Mouse (Mus musculus): ENCODE data around the gene Zbtb34. TPM values are rescaled to one million over a fixed set of nuclear protein-coding genes. Genes with fewer than 3 reads are reported as not detected.

Gene Zbtb34
- polyA plus RNA-seq, 1 experiment from 2014 or later: 4.8 TPM

- DNase-seq (ENCODE audit: low read depth, low spot score) (no peak), ATAC-seq (no peak)
- POLR2A ChIA-PET: no interaction called here
- H3K27me3 ChIP-seq: no peaks in the 10 kb centered on the region
- peak; percentile 88 for TF ChIP-seq CTCF (IDR thresholded peaks at IDR 0.05)
- CTCF ChIA-PET: interaction anchor here (0.7 to 4.1 kb wide), 13 partner anchors 9 to 346 kb away, joined by 3 to 47 read pairs (median 3); no protein-coding TSS in a partner anchor
- in situ Hi-C loops (cut with MboI; ENCODE audit: low pct_unique_long_range_greater_than_20kb): loop anchor here (5.0 kb wide), 3 partner anchors 50 to 245 kb away; no protein-coding TSS in a partner anchor
These were observed 28.9 kb downstream of the Zbtb34 start for GRCm38 (mm10) chr2:33402236-33402635.

GRCm38 (mm10) chr2:33401217-33401616 is 29.9 kb downstream of the Zbtb34 start:
- ChIA-PET POLR2A (no interaction called here), CTCF (interaction anchor here (0.8 to 4.1 kb wide), 4 partner anchors 25 to 345 kb away, joined by 3 to 47 read pairs (median 3); no protein-coding TSS in a partner anchor)
- TF ChIP-seq CTCF (IDR thresholded peaks at IDR 0.05): peak; percentile 71
- no peak for DNase-seq (ENCODE audit: low read depth, low spot score)
- no peak for ATAC-seq
- in situ Hi-C loops (cut with MboI; ENCODE audit: low pct_unique_long_range_greater_than_20kb): loop anchor here (5.0 kb wide), 3 partner anchors 49 to 244 kb away; no protein-coding TSS in a partner anchor
- H3K27me3 ChIP-seq: no peaks in the 10 kb centered on the region

- TF ChIP-seq CTCF (IDR thresholded peaks at IDR 0.05): no peak
- in situ Hi-C loops (cut with MboI; ENCODE audit: low pct_unique_long_range_greater_than_20kb): loop anchor here (5.0 kb wide), 3 partner anchors 48 to 243 kb away; no protein-coding TSS in a partner anchor
- ChIA-PET CTCF (interaction anchor here (4.1 kb wide), 1 partner anchor 51 kb away, joined by 47 read pairs; no protein-coding TSS in a partner anchor), POLR2A (no interaction called here)
- no peak for DNase-seq (ENCODE audit: low read depth, low spot score)
- H3K27me3 ChIP-seq: no peaks in the 10 kb centered on the region
- no peak for ATAC-seq
These were observed 30.6 kb downstream of the Zbtb34 start for GRCm38 (mm10) chr2:33400541-33400940.

GRCm38 (mm10) chr2:33399091-33399490 is 32.0 kb downstream of the Zbtb34 start:
- DNase-seq (ENCODE audit: low read depth, low spot score): no peak
- ChIA-PET CTCF (interaction anchor here (1.0 kb wide), 1 partner anchor 50 kb away, joined by 4 read pairs; no protein-coding TSS in a partner anchor), POLR2A (no interaction called here)
- ATAC-seq: no peak
- H3K27me3 ChIP-seq: no peaks in the 10 kb centered on the region
- no peak for TF ChIP-seq CTCF (IDR thresholded peaks at IDR 0.05)
- in situ Hi-C loops (cut with MboI; ENCODE audit: low pct_unique_long_range_greater_than_20kb): loop anchor here (25.0 kb wide), 1 partner anchor 412 kb away; the partner anchor contains the start of gene Slc2a8

GRCm38 (mm10) chr2:33397036-33397435 is 34.1 kb downstream of the Zbtb34 start:
- in situ Hi-C loops (cut with MboI; ENCODE audit: low pct_unique_long_range_greater_than_20kb): loop anchor here (25.0 kb wide), 1 partner anchor 410 kb away; the partner anchor contains the start of gene Slc2a8

GRCm38 (mm10) chr2:33395053-33395452 is 36.1 kb downstream of the Zbtb34 start:
- H3K27me3 ChIP-seq: no peaks in the 10 kb centered on the region
- no peak for TF ChIP-seq CTCF (IDR thresholded peaks at IDR 0.05)
- ChIA-PET POLR2A (no interaction called here), CTCF (no interaction called here)
- no peak for DNase-seq (ENCODE audit: low read depth, low spot score)
- ATAC-seq: no peak
- in situ Hi-C loops (cut with MboI; ENCODE audit: low pct_unique_long_range_greater_than_20kb): loop anchor here (25.0 kb wide), 1 partner anchor 408 kb away; the partner anchor contains the start of gene Slc2a8

More at GRCm38 (mm10) chr2:33397036-33397435, 34.1 kb downstream of the Zbtb34 start:
- TF ChIP-seq CTCF (IDR thresholded peaks at IDR 0.05): no peak
- no peak for DNase-seq (ENCODE audit: low read depth, low spot score)
- ATAC-seq: no peak
- H3K27me3 ChIP-seq: no peaks in the 10 kb centered on the region
- ChIA-PET CTCF (no interaction called here), POLR2A (no interaction called here)

GRCm38 (mm10) chr2:33393951-33394635 is 37.0 kb downstream of the Zbtb34 start:
- POLR2A ChIA-PET: no interaction called here
- TF ChIP-seq CTCF (IDR thresholded peaks at IDR 0.05): no peak

GRCm38 (mm10) chr2:33393021-33393420 is 38.1 kb downstream of the Zbtb34 start:
- ChIA-PET CTCF (no interaction called here), POLR2A (interaction anchor here (0.7 kb wide), 1 partner anchor 76 kb away, joined by 3 read pairs; no protein-coding TSS in a partner anchor)
- in situ Hi-C loops (cut with MboI; ENCODE audit: low pct_unique_long_range_greater_than_20kb): loop anchor here (25.0 kb wide), 1 partner anchor 406 kb away; the partner anchor contains the start of gene Slc2a8
- no peak for DNase-seq (ENCODE audit: low read depth, low spot score)
- no peaks in the 10 kb centered on the region for H3K27me3 ChIP-seq
- ATAC-seq: no peak
- TF ChIP-seq CTCF (IDR thresholded peaks at IDR 0.05): no peak

More at GRCm38 (mm10) chr2:33393951-33394635, 37.0 kb downstream of the Zbtb34 start:
- CTCF ChIA-PET: no interaction called here
- no peak for DNase-seq (ENCODE audit: low read depth, low spot score)
- in situ Hi-C loops (cut with MboI; ENCODE audit: low pct_unique_long_range_greater_than_20kb): loop anchor here (25.0 kb wide), 1 partner anchor 407 kb away; the partner anchor contains the start of gene Slc2a8
- no peaks in the 10 kb centered on the region for H3K27me3 ChIP-seq
- ATAC-seq: no peak

GRCm38 (mm10) chr2:33371648-33372408 is 59.3 kb downstream of the Zbtb34 start:
- no peak for TF ChIP-seq CTCF (IDR thresholded peaks at IDR 0.05)
- CTCF ChIA-PET: no interaction called here
- DNase-seq (ENCODE audit: low read depth, low spot score): no peak

More at GRCm38 (mm10) chr2:33371648-33372408, 59.3 kb downstream of the Zbtb34 start:
- POLR2A ChIA-PET: interaction anchor here (2.0 kb wide), 1 partner anchor 11 kb away, joined by 9 read pairs; no protein-coding TSS in a partner anchor
- ATAC-seq: no peak
- H3K27me3 ChIP-seq: no peaks in the 10 kb centered on the region
- in situ Hi-C loops (cut with MboI; ENCODE audit: low pct_unique_long_range_greater_than_20kb): no loop called here
